Mouse (Mus musculus): ENCODE measurements around the gene Sdf2. TPM values are rescaled to one million over a fixed set of nuclear protein-coding genes. Genes with fewer than 3 reads are reported as not detected.

Gene Sdf2
- polyA plus RNA-seq, 1 experiment from 2014 or later = 58.0 TPM

GRCm38 (mm10) chr11:78247727-78248140 is 2.2 kb downstream of the Sdf2 start:
- H3K36me3 ChIP-seq (ENCODE audit: control insufficient read depth, insufficient read depth) = peaks cover 9% of the 10 kb centered on the region; the same call in 1 of the 2 replicates
- 69% methylated on average over 4 of the region's 4 CpGs for WGBS
- H3K27ac ChIP-seq (ENCODE audit: low read length) = no peak overlapping the region
- no peak overlapping the region for H3K9ac ChIP-seq (ENCODE audit: low read length)
- no peak for ATAC-seq (replicated peaks; ENCODE audit: extremely low read depth, insufficient read depth, low FRiP score)
- H3K27me3 ChIP-seq (ENCODE audit: control insufficient read depth, insufficient read depth, low read length) = no peaks in the 10 kb centered on the region
- H3K4me3 ChIP-seq (ENCODE audit: low read length) = no peak overlapping the region
- no peak overlapping the region for H3K4me2 ChIP-seq (ENCODE audit: low read depth, low read length)
- H3K4me1 ChIP-seq (ENCODE audit: control insufficient read depth, insufficient read depth, low read length) = peaks cover 12% of the 10 kb centered on the region
- H3K9me3 ChIP-seq (replicated peaks; ENCODE audit: control insufficient read depth, low read length) = no peaks in the 10 kb centered on the region

- Histone ChIP-seq H3K36me3 (ENCODE audit: control insufficient read depth, insufficient read depth) (peaks cover 15% of the 10 kb centered on the region; the same call in 1 of the 2 replicates), H3K9me3 (replicated peaks; ENCODE audit: control insufficient read depth, low read length) (no peaks in the 10 kb centered on the region), H3K27me3 (ENCODE audit: control insufficient read depth, insufficient read depth, low read length) (peaks cover 3% of the 10 kb centered on the region; the same call in 1 of the 2 replicates), H3K9ac (ENCODE audit: low read length) (no peak overlapping the region), H3K27ac (ENCODE audit: low read length) (no peak overlapping the region), H3K4me3 (ENCODE audit: low read length) (no peak overlapping the region), H3K4me2 (ENCODE audit: low read depth, low read length) (no peak overlapping the region), H3K4me1 (ENCODE audit: control insufficient read depth, insufficient read depth, low read length) (no peaks in the 10 kb centered on the region)
- no peak for ATAC-seq (replicated peaks; ENCODE audit: extremely low read depth, insufficient read depth, low FRiP score)
- 100% methylated on average over 1 of the region's 1 CpGs for WGBS
Observed at GRCm38 (mm10) chr11:78256618-78257017, 11.1 kb downstream of the Sdf2 start.

- H3K4me2 ChIP-seq (ENCODE audit: low read depth, low read length) = peak overlapping the region; percentile 60
- no peaks in the 10 kb centered on the region for H3K9me3 ChIP-seq (replicated peaks; ENCODE audit: control insufficient read depth, low read length)
- H3K4me3 ChIP-seq (ENCODE audit: low read length) = peak overlapping the region; percentile 72
- peaks cover 17% of the 10 kb centered on the region for H3K36me3 ChIP-seq (ENCODE audit: control insufficient read depth, insufficient read depth)
- peaks cover 6% of the 10 kb centered on the region; the same call in 1 of the 2 replicates for H3K4me1 ChIP-seq (ENCODE audit: control insufficient read depth, insufficient read depth, low read length)
- no peak overlapping the region for H3K9ac ChIP-seq (ENCODE audit: low read length)
- 91% methylated on average over 2 of the region's 2 CpGs for WGBS
- peaks cover 3% of the 10 kb centered on the region; the same call in 1 of the 2 replicates for H3K27me3 ChIP-seq (ENCODE audit: control insufficient read depth, insufficient read depth, low read length)
- H3K27ac ChIP-seq (ENCODE audit: low read length) = no peak overlapping the region
- no peak for ATAC-seq (replicated peaks; ENCODE audit: extremely low read depth, insufficient read depth, low FRiP score)
Observed at GRCm38 (mm10) chr11:78260489-78261258, 15.1 kb downstream of the Sdf2 start.

GRCm38 (mm10) chr11:78261380-78262352 is 16.1 kb downstream of the Sdf2 start, which contains the start of gene 2610507B11Rik:
Gene 2610507B11Rik, plus strand, starts transcription at chr11:78261752.
- no peaks in the 10 kb centered on the region for H3K9me3 ChIP-seq (replicated peaks; ENCODE audit: control insufficient read depth, low read length)
- peaks cover 3% of the 10 kb centered on the region; the same call in 1 of the 2 replicates for H3K27me3 ChIP-seq (ENCODE audit: control insufficient read depth, insufficient read depth, low read length)
- H3K4me2 ChIP-seq (ENCODE audit: low read depth, low read length) = peak within 1 kb of the TSS; percentile 77
- peaks cover 25% of the 10 kb centered on the region for H3K36me3 ChIP-seq (ENCODE audit: control insufficient read depth, insufficient read depth)
- H3K4me3 ChIP-seq (ENCODE audit: low read length) = peak within 1 kb of the TSS; percentile 72
- H3K9ac ChIP-seq (ENCODE audit: low read length) = peak within 1 kb of the TSS; percentile 90
- H3K27ac ChIP-seq (ENCODE audit: low read length) = peak within 1 kb of the TSS; percentile 79
- peaks cover 6% of the 10 kb centered on the region; the same call in 1 of the 2 replicates for H3K4me1 ChIP-seq (ENCODE audit: control insufficient read depth, insufficient read depth, low read length)
- ATAC-seq (replicated peaks; ENCODE audit: extremely low read depth, insufficient read depth, low FRiP score) = peak; percentile 98
- WGBS = under 1% methylated on average over 114 of the region's 115 CpGs

- Histone ChIP-seq H3K4me3 (ENCODE audit: low read length) (peak overlapping the region; percentile 72), H3K27ac (ENCODE audit: low read length) (peak overlapping the region; percentile 79; the same call in 1 of the 2 replicates), H3K9me3 (replicated peaks; ENCODE audit: control insufficient read depth, low read length) (no peaks in the 10 kb centered on the region), H3K36me3 (ENCODE audit: control insufficient read depth, insufficient read depth) (peaks cover 30% of the 10 kb centered on the region), H3K27me3 (ENCODE audit: control insufficient read depth, insufficient read depth, low read length) (peaks cover 3% of the 10 kb centered on the region; the same call in 1 of the 2 replicates), H3K9ac (ENCODE audit: low read length) (peak overlapping the region; percentile 90), H3K4me1 (ENCODE audit: control insufficient read depth, insufficient read depth, low read length) (peaks cover 6% of the 10 kb centered on the region; the same call in 1 of the 2 replicates), H3K4me2 (ENCODE audit: low read depth, low read length) (peak overlapping the region; percentile 77)
- WGBS = 4% methylated on average over 8 of the region's 8 CpGs
- no peak for ATAC-seq (replicated peaks; ENCODE audit: extremely low read depth, insufficient read depth, low FRiP score)
Observed at GRCm38 (mm10) chr11:78262550-78262949, 17.0 kb downstream of the Sdf2 start.

- WGBS = 85% methylated on average over 6 of the region's 6 CpGs
- Histone ChIP-seq H3K27ac (ENCODE audit: low read length) (no peak overlapping the region), H3K9me3 (replicated peaks; ENCODE audit: control insufficient read depth, low read length) (no peaks in the 10 kb centered on the region), H3K9ac (ENCODE audit: low read length) (no peak overlapping the region), H3K4me3 (ENCODE audit: low read length) (no peak overlapping the region), H3K36me3 (ENCODE audit: control insufficient read depth, insufficient read depth) (peaks cover 50% of the 10 kb centered on the region), H3K4me2 (ENCODE audit: low read depth, low read length) (no peak overlapping the region), H3K4me1 (ENCODE audit: control insufficient read depth, insufficient read depth, low read length) (peaks cover 6% of the 10 kb centered on the region; the same call in 1 of the 2 replicates), H3K27me3 (ENCODE audit: control insufficient read depth, insufficient read depth, low read length) (no peaks in the 10 kb centered on the region)
- no peak for ATAC-seq (replicated peaks; ENCODE audit: extremely low read depth, insufficient read depth, low FRiP score)
Observed at GRCm38 (mm10) chr11:78265571-78265970, 20.0 kb downstream of the Sdf2 start.

- no peak for ATAC-seq (replicated peaks; ENCODE audit: extremely low read depth, insufficient read depth, low FRiP score)
- Histone ChIP-seq H3K27me3 (ENCODE audit: control insufficient read depth, insufficient read depth, low read length) (no peaks in the 10 kb centered on the region), H3K27ac (ENCODE audit: low read length) (no peak overlapping the region), H3K4me2 (ENCODE audit: low read depth, low read length) (no peak overlapping the region), H3K4me3 (ENCODE audit: low read length) (no peak overlapping the region), H3K36me3 (ENCODE audit: control insufficient read depth, insufficient read depth) (peaks cover 77% of the 10 kb centered on the region), H3K9me3 (replicated peaks; ENCODE audit: control insufficient read depth, low read length) (no peaks in the 10 kb centered on the region), H3K9ac (ENCODE audit: low read length) (no peak overlapping the region; the same call in 1 of the 2 replicates), H3K4me1 (ENCODE audit: control insufficient read depth, insufficient read depth, low read length) (peaks cover 4% of the 10 kb centered on the region; the same call in 1 of the 2 replicates)
- WGBS = 82% methylated on average over 13 of the region's 13 CpGs
Observed at GRCm38 (mm10) chr11:78271986-78272385, 26.4 kb downstream of the Sdf2 start.

- H3K4me3 ChIP-seq (ENCODE audit: low read length) = no peak overlapping the region
- ATAC-seq (replicated peaks; ENCODE audit: extremely low read depth, insufficient read depth, low FRiP score) = no peak
- H3K36me3 ChIP-seq (ENCODE audit: control insufficient read depth, insufficient read depth) = peaks cover 81% of the 10 kb centered on the region
- H3K27me3 ChIP-seq (ENCODE audit: control insufficient read depth, insufficient read depth, low read length) = no peaks in the 10 kb centered on the region
- 95% methylated on average over 1 of the region's 1 CpGs for WGBS
- peaks cover 4% of the 10 kb centered on the region; the same call in 1 of the 2 replicates for H3K4me1 ChIP-seq (ENCODE audit: control insufficient read depth, insufficient read depth, low read length)
- H3K4me2 ChIP-seq (ENCODE audit: low read depth, low read length) = no peak overlapping the region
- no peak overlapping the region for H3K27ac ChIP-seq (ENCODE audit: low read length)
- H3K9me3 ChIP-seq (replicated peaks; ENCODE audit: control insufficient read depth, low read length) = no peaks in the 10 kb centered on the region
- no peak overlapping the region for H3K9ac ChIP-seq (ENCODE audit: low read length)
Observed at GRCm38 (mm10) chr11:78275596-78275995, 30.1 kb downstream of the Sdf2 start.

All from heart, embryonic 16.5 days (tissue).